Mouse (Mus musculus): ENCODE measurements at regions not wholly inside any gene's neighbourhood (a gene's known extent, or its start where the extent isn't known, plus 50 kb on each side); places are given as distances from the start of the nearest gene placed in this dataset.
"Not testable (repeated sequence)": the region's sequence is repeated elsewhere in the genome, so short reads cannot be mapped to it uniquely, and the experiment has no call there.

DNA sequence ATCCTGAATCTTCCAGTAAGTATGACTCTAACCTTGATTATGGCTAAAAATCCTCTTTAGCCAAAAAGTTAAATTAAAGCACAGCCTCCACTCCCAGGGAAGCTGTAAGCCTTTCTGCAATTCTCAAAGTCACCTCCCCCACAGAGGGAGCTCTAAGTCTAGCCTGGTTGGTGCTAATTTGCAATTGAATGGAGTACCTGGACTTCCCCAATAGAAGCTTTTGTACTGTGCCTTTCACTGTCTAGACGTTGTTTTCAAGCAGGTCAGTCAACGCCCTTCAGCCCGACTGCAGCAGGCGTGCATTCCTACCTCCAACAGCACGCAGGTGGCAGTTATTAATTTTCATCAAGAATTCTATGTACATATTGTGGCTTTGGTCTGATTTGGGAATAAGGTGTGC is 87.2 kb downstream of the Catsperg2 start:
- intact Hi-C loops (cut with DNase I); DNase-seq: not testable (repeated sequence)

DNA sequence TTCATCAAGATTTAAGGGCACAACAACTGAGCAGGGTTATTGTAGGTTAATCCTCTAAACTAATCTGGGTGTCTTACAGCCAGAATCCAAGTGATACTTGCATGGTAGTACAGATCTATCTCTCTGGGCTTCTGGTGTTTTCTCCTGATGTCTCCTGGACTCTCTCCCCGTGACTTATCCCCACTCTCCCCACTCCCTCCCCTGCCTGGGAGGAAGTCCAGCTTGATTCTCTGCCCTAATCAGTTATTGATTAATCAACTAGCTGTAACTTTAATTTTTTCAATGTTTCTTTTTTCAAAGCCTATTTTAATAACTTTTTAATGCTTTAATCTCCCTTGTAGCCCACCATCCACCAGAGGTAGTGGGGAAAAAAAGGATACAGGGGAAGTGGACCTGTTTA is 83.9 kb upstream of the Sipa1l3 start:
- intact Hi-C loops (cut with DNase I) = no loop called here
- DNase-seq = no peak

DNA sequence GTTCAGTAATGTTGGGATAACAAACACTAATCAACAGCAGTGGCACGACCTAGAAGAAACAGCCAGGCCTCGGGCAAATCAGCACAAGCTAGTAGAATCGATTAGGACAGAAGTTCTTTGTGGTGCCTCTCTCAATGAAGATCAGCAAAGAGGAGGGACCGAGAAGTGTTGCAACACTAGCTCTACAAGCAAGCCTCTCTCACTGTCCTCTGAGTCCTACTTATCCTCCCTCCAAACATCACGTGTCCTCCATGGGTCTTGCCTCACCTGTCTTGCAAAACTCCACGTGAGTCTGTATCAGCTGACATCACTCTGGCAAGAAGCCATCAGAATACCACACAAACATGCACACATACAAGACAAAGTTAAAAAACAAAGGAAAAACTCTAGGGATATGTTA is 82.9 kb upstream of the Sipa1l3 start:
- no peak for DNase-seq
- intact Hi-C loops (cut with DNase I) = no loop called here

DNA sequence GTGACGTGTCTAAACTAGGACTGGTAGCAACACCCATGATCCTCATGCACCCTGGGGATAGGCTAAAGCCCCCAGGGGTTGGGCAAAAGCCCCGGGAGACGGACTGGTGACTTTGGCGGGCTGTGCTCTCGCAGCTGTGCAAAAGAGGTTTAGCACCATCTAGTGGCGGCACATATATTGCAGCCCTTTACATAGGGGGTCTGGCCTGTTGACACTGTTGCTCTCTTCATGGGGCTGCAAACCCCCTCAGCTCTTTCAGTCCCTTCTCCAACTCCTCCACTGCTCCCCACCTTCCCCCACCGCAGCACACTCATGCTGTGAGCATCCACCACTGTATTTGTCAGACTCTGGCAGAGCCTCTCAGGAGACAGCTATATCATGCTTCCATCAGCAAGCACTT is 78.8 kb upstream of the Sipa1l3 start:
- peak; percentile 45 to 70 for DNase-seq

DNA sequence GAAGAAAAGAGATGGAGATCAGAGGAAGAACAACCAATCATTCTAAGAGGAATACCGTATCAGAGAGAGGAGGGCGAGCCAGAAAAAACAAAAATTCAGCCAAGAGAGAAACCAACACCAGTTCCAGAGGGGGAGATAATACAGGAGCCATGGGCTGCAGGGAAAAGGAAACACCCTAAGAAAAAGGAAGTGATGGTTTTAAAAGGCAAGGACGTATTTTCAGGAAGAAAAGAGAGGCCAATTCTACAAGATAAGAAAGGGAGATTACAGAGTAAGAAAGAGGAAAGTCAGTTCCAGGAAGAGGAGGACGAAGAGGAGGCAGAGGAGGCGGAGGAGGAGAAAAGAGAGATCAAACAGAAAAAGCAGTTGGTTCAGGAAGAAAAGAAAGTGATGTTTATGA is 59.7 kb upstream of the Sipa1l3 start:
- no peak for DNase-seq
- intact Hi-C loops (cut with DNase I) = no loop called here

More for the DNA sequence above, 78.8 kb upstream of the Sipa1l3 start:
- intact Hi-C loops (cut with DNase I) = not testable (repeated sequence)

DNA sequence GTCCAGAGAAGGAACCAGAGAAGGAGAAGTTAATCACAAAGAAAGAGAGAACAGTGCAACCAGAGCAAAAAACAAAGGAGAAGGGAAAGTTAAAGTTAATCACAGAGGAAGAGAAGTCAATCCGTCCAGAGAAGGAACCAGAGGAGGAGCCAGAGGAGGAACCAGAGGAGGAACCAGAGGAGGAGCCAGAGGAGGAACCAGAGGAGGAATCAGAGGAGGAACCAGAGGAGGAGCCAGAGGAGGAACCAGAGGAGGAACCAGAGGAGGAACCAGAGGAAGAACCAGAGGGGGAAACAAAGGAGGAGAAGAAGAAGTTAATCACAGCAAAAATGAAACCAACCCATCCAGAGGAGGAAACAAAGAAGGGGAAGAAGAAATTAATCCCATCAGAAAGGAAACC is 57.2 kb upstream of the Sipa1l3 start:
- DNase-seq = no peak
- intact Hi-C loops (cut with DNase I) = no loop called here
